Mouse (Mus musculus) kidney, embryonic 14.5 days (tissue): ENCODE data around the gene A3galt2. TPM values are rescaled to one million over a fixed set of nuclear protein-coding genes. Genes with fewer than 3 reads are reported as not detected.

ENCODE experiments used
- ATAC-seq: fragments of 200-750 bp; cut with Nextera tagmentation; 2 replicates; pipeline ENCODE4 v1.8.0; 2017; ENCODE audit warnings: moderate number of reproducible peaks, mild to moderate bottlenecking, moderate TSS enrichment, moderate library complexity; ENCODE audit not compliant: low FRiP score, low TSS enrichment
- H3K27ac ChIP-seq: fragments of 300-500 bp; sonication (generic); 2 replicates; pipeline ENCODE4 v1.5.1; 2014; ENCODE audit warnings: low read depth, mild to moderate bottlenecking, low read length, moderate library complexity, mixed read lengths
- H3K27me3 ChIP-seq: fragments of 300-500 bp; sonication (generic); 2 replicates; pipeline ENCODE4 v1.6.1; 2014; ENCODE audit warnings: mild to moderate bottlenecking, low read length; ENCODE audit not compliant: control insufficient read depth, insufficient read depth
- H3K36me3 ChIP-seq: fragments of 300-500 bp; sonication (generic); 2 replicates; pipeline ENCODE4 v1.6.1; 2014; ENCODE audit warnings: low read length, mixed read lengths; ENCODE audit not compliant: control insufficient read depth, insufficient read depth
- H3K4me1 ChIP-seq: fragments of 300-500 bp; sonication (generic); 2 replicates; pipeline ENCODE4 v1.6.1; 2014; ENCODE audit warnings: low read length, mixed read lengths; ENCODE audit not compliant: control insufficient read depth, insufficient read depth
- H3K4me2 ChIP-seq: fragments of 300-500 bp; sonication (generic); replicated peaks from 2 replicates; pipeline ENCODE4 v1.6.1; 2014; ENCODE audit warnings: low read depth, mild to moderate bottlenecking, low read length
- H3K4me3 ChIP-seq: fragments of 300-500 bp; sonication (generic); 2 replicates; pipeline ENCODE4 v1.5.1; 2014; ENCODE audit warnings: mild to moderate bottlenecking, low read length
- H3K9ac ChIP-seq: fragments of 300-500 bp; sonication (generic); 2 replicates; pipeline ENCODE4 v1.6.1; 2014; ENCODE audit warnings: low read depth, mild to moderate bottlenecking, low read length, moderate library complexity
- H3K9me3 ChIP-seq: fragments of 300-500 bp; sonication (generic); 2 replicates; pipeline ENCODE4 v1.6.1; 2016; ENCODE audit warnings: low read length; ENCODE audit not compliant: control insufficient read depth
- WGBS: fragments of 180-500 bp; shearing (Covaris S2); extraction: QIAGEN DNeasy Blood & Tissue Kit; methylation state at CpG from one replicate; pipeline ENCODE4 v1.1.7; 2014; 5-methylcytosine and 5-hydroxymethylcytosine counted together
- polyA plus RNA-seq: library from polyadenylated mRNA; unstranded; fragments of >200 nt; fragmentation: Nextera tagmentation; extraction: Ambion mirVana; gene quantifications from 2 replicates; pipeline ENCODE4 v1.2.1, GENCODE M21; 2014

The A3galt2 gene
- polyA plus RNA-seq, 1 experiment from 2014 or later = 0.49 TPM

DNA sequence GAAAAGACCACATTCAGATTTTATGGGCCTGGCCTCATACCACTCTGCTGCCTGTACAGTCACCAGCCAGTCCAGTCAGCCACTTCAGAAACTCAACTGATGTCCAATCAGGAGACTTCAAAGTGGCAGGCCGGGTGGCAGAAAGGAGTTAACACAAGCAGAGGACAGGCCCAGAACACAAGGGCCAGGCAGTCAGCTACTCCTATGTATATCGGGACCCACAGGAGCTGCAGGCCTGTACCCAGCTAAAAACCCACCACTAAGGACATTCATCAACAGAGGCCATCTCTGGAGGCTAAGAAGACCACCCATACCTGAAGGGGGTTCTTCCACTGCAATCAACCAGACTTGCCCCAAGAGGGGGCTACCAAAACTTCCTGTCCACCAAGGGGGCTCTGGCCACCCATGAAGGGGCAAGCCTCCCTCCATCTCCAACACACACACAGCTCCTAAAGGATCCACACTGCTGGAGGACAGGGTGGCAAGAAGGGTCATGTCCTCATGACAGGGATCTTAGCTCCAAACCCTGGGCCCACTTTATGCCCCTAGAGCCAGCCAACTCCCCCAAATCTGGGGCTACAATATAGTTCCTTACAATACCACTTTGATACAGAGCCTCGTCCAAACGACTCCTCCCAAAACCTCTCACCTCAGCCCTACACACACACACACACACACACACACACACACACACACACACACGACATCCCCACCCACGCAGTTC lies 49.4 kb downstream of the A3galt2 start:
- Histone ChIP-seq H3K27me3 (no peaks in the 10 kb centered on the region), H3K4me3 (peak overlapping the region; percentile 75), H3K27ac (peak overlapping the region; percentile 84), H3K36me3 (no peaks in the 10 kb centered on the region; the same call in 1 of the 2 replicates), H3K9ac (peak overlapping the region; percentile 99), H3K9me3 (no peaks in the 10 kb centered on the region), H3K4me2 (peak overlapping the region; percentile 85), H3K4me1 (peaks cover 44% of the 10 kb centered on the region)
- ATAC-seq = peak; percentile 5; the same call in 1 of the 2 replicates
- WGBS = 3% methylated on average over 6 of the region's 6 CpGs

DNA sequence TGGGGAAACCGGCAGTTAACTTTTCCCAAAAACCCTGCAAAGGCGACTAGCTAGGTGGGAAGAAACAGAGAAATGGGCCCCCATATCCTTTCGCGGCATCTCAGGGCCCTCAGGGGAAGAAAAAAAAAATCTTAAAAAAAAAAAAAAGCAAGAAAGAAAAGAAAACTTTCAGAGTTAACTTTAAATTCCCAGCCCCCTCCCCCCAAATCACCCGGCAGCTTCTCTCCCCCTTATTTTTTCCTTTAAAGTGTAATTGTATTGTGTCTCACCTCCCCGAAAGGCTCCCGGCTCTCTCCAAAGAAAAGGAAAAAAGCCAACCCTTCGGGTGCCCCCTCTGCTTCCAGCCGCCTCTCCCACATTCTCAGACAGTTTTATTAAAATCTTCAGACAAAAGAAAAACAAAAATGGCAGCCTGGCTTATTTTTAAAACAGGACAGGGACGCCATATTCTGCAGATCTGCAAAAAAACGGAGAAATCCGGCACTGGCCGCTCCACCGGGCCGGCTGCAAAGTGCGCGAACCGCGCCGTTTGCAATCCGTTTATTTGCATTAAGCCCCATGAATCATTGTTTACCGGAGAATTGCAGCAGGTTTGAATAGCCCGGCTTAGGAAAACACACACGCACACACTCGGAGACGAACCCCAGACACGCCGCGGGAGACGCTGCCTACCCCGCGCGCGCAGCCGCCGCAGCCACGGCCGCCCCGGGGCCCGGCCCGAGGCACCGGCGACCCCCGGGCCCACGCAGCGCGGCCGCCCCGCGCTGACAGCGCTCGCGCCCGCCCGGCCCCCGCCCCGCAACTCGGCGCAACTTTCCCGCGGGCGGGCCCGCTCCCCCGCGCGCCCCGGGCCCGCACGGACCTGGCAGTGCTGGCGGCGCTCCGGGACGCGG lies 50.2 kb downstream of the A3galt2 start:
- peak overlapping the region; percentile 84 for H3K27ac ChIP-seq
- under 1% methylated on average over 73 of the region's 74 CpGs for WGBS
- H3K4me1 ChIP-seq = peaks cover 37% of the 10 kb centered on the region
- H3K4me3 ChIP-seq = peak overlapping the region; percentile 75
- peak overlapping the region; percentile 85 for H3K4me2 ChIP-seq
- no peak for ATAC-seq
- peak overlapping the region; percentile 99 for H3K9ac ChIP-seq
- H3K27me3 ChIP-seq = no peaks in the 10 kb centered on the region
- H3K9me3 ChIP-seq = no peaks in the 10 kb centered on the region
- no peaks in the 10 kb centered on the region for H3K36me3 ChIP-seq

GRCm38 (mm10) chr4:128806043-128806826 lies 51.1 kb downstream of the A3galt2 start, which contains the start of gene Zfp362:
TSS of gene Zfp362 (minus strand) at chr4:128806045.
- no peaks in the 10 kb centered on the region for H3K9me3 ChIP-seq
- peak within 1 kb of the TSS; percentile 97 for H3K27ac ChIP-seq
- peak; percentile 75 for ATAC-seq
- whole genome bisulfite sequencing = 0% methylated on average over 66 of the region's 111 CpGs
- no peaks in the 10 kb centered on the region for H3K36me3 ChIP-seq
- peak within 1 kb of the TSS; percentile 85 for H3K4me2 ChIP-seq
- H3K4me1 ChIP-seq = peaks cover 37% of the 10 kb centered on the region
- no peaks in the 10 kb centered on the region for H3K27me3 ChIP-seq
- H3K4me3 ChIP-seq = peak within 1 kb of the TSS; percentile 75
- peak within 1 kb of the TSS; percentile 99 for H3K9ac ChIP-seq

- Histone ChIP-seq H3K9ac (peak overlapping the region; percentile 99), H3K4me1 (peaks cover 34% of the 10 kb centered on the region), H3K4me2 (peak overlapping the region; percentile 85), H3K27ac (peak overlapping the region; percentile 97), H3K36me3 (no peaks in the 10 kb centered on the region), H3K9me3 (no peaks in the 10 kb centered on the region), H3K4me3 (peak overlapping the region; percentile 75), H3K27me3 (no peaks in the 10 kb centered on the region)
- under 1% methylated on average over 15 of the region's 15 CpGs for WGBS
- ATAC-seq = peak; percentile 44
Observed at GRCm38 (mm10) chr4:128806827-128807179, 51.6 kb downstream of the A3galt2 start.

DNA sequence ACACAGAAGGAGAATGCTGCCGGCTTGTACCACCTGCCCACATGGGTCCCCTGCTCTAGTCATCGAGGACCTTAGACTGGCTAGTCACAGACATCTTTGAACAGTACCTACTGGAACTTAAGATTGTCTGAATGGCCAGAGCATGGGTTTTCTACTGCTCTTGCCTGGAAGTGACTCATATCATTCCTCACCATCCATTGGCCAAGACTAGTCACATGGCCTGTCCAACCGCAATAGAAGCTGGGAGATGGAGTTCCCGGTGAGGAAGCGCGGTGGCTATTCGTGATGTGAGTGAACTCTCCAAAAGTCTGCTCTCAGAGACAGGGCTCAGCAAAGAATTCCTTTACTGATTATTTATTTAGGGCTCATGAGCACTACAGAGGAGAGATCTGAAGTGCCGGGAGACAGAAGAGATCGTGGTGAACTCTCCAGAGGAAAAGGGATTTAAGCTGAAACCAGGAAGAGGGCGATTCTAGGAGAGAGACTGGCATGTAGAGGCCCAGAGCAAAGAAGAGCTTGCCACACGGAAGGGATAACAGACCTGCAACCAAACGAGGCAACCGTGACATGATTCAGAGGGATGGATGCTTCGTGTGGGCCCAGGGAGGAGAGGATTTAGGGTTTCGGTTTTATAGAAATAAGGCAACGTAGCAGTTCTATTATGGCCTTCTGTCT lies 56.4 kb downstream of the A3galt2 start:
- Histone ChIP-seq H3K9me3 (no peaks in the 10 kb centered on the region), H3K4me2 (peak overlapping the region; percentile 41), H3K27me3 (no peaks in the 10 kb centered on the region), H3K9ac (peak overlapping the region; percentile 49), H3K4me1 (peaks cover 9% of the 10 kb centered on the region), H3K36me3 (no peaks in the 10 kb centered on the region), H3K27ac (no peak overlapping the region), H3K4me3 (peak overlapping the region; percentile 38)
- peak; percentile 88 for ATAC-seq
- 15% methylated on average over 16 of the region's 16 CpGs for WGBS

- Histone ChIP-seq H3K4me1 (peaks cover 7% of the 10 kb centered on the region), H3K9ac (no peak overlapping the region; the same call in 1 of the 2 replicates), H3K9me3 (no peaks in the 10 kb centered on the region), H3K27ac (no peak overlapping the region), H3K27me3 (no peaks in the 10 kb centered on the region), H3K4me3 (no peak overlapping the region), H3K4me2 (no peak overlapping the region), H3K36me3 (no peaks in the 10 kb centered on the region)
- no peak for ATAC-seq
- WGBS = 55% methylated on average over 7 of the region's 7 CpGs
Observed at GRCm38 (mm10) chr4:128817011-128817410, 61.8 kb downstream of the A3galt2 start.

Other genes with a start within 250 kb of the A3galt2 start
- 3.2 and 4.4 TPM in 2 replicates for gene Zscan20, start 145.3 kb upstream of the A3galt2 start, polyA plus RNA-seq
- 0.91 and 1.1 TPM in 2 replicates for gene Tlr12, start 136.7 kb upstream of the A3galt2 start, polyA plus RNA-seq
- 46.6 and 50.2 TPM in 2 replicates for gene Phc2, start 100.7 kb upstream of the A3galt2 start, polyA plus RNA-seq
- gene Zfp362, start 50.7 kb downstream of the A3galt2 start, polyA plus RNA-seq = 33.4 and 37.8 TPM in 2 replicates
- 7.3 and 11.0 TPM in 2 replicates for gene Trim62, start 128.2 kb downstream of the A3galt2 start, polyA plus RNA-seq
- 16.0 and 17.0 TPM in 2 replicates for gene Azin2, start 207.1 kb downstream of the A3galt2 start, polyA plus RNA-seq
- 152 and 171 TPM in 2 replicates for gene Ak2, start 236.6 kb downstream of the A3galt2 start, polyA plus RNA-seq